Comparison of ENCODE assay signal across 14 mouse cellular contexts in genomic region chr5:64679996-64680625, GRCm38 (mm10).
DNase-seq lines count a peak whose midpoint lies in the region; ATAC-seq lines count a peak whose summit lies in the region.
"Had no signal": no experiment of that assay in that cellular context is flagged by ENCODE, and none has a peak within 500 bp of the region (broad histone marks: within the 10 kb centered on the region; RNA-seq: fewer than 3 reads in every experiment).

No protein-coding gene starts in this region.

- 79% methylated on average over 18 of the region's 18 CpGs for WGBS in hindbrain, embryonic 10.5 days
- 82% methylated on average over 18 of the region's 18 CpGs for WGBS in hindbrain, embryonic 16.5 days
- 67% methylated on average over 18 of the region's 18 CpGs for WGBS in embryonic facial prominence, embryonic 15.5 days
- 42% methylated on average over 18 of the region's 18 CpGs for WGBS in liver, embryonic 13.5 days (ENCODE audit: insufficient replicate concordance)

- H3K4me1 ChIP-seq in hindbrain, embryonic 10.5 days (replicated peaks) = peaks cover 7% of the 10 kb centered on the region; the same call in 1 of the 2 replicates
- H3K4me1 ChIP-seq in hindbrain, embryonic 16.5 days (ENCODE audit: control insufficient read depth, insufficient read depth, low read depth, low read length) = no peaks in the 10 kb centered on the region
- H3K4me1 ChIP-seq in embryonic facial prominence, embryonic 15.5 days = peaks cover 4% of the 10 kb centered on the region; the same call in 1 of the 2 replicates
- H3K4me1 ChIP-seq in liver, embryonic 13.5 days (replicated peaks) = peaks cover 43% of the 10 kb centered on the region
- H3K4me1 ChIP-seq: stomach, embryonic 15.5 days had no signal

- no peaks in the 10 kb centered on the region for H3K36me3 ChIP-seq in hindbrain, embryonic 10.5 days
- H3K36me3 ChIP-seq in hindbrain, embryonic 16.5 days (ENCODE audit: control insufficient read depth, insufficient read depth, low read length) = no peaks in the 10 kb centered on the region
- no peaks in the 10 kb centered on the region for H3K36me3 ChIP-seq in embryonic facial prominence, embryonic 15.5 days
- no peaks in the 10 kb centered on the region for H3K36me3 ChIP-seq in liver, embryonic 13.5 days
- H3K36me3 ChIP-seq: embryonic facial prominence, embryonic 13.5 days; stomach, embryonic 15.5 days had no signal

- no peaks in the 10 kb centered on the region for H3K27me3 ChIP-seq in hindbrain, embryonic 10.5 days (ENCODE audit: insufficient read depth, poor library complexity, severe bottlenecking)
- no peaks in the 10 kb centered on the region for H3K27me3 ChIP-seq in hindbrain, embryonic 16.5 days (replicated peaks; ENCODE audit: control insufficient read depth, insufficient read depth, low read length)
- no peaks in the 10 kb centered on the region for H3K27me3 ChIP-seq in embryonic facial prominence, embryonic 15.5 days
- peaks cover 4% of the 10 kb centered on the region; the same call in 1 of the 2 replicates for H3K27me3 ChIP-seq in liver, embryonic 13.5 days
- H3K27me3 ChIP-seq: embryonic facial prominence, embryonic 13.5 days; stomach, embryonic 15.5 days had no signal

- H3K9ac ChIP-seq in hindbrain, embryonic 16.5 days (ENCODE audit: low read depth, low read length) = no peak overlapping the region
- no peak overlapping the region for H3K9ac ChIP-seq in embryonic facial prominence, embryonic 15.5 days
- H3K9ac ChIP-seq in liver, embryonic 13.5 days = 0 out of 2 replicates have a peak overlapping the region, but pooled peaks have one; percentile 26
- H3K9ac ChIP-seq: embryonic facial prominence, embryonic 13.5 days; forebrain, postnatal 0 days; stomach, embryonic 15.5 days had no signal

- no peak for DNase-seq in hindbrain, embryonic 10.5 days (ENCODE audit: low spot score)
- DNase-seq in ES-CJ7 (ENCODE audit: low read depth, low spot score) = peak; percentile 77
- DNase-seq in liver, embryonic 13.5 days = no peak
- no peak for DNase-seq in cerebellum, adult 11 months
- no peak for DNase-seq in right cerebral cortex, adult 18-20 months
- DNase-seq in embryo, embryonic 10.5 days (ENCODE audit: low spot score) = no peak
- DNase-seq: cerebellum, adult 2 months; forebrain, postnatal 0 days had no signal

- H3K4me2 ChIP-seq in hindbrain, embryonic 16.5 days (ENCODE audit: low read length) = no peak overlapping the region
- H3K4me2 ChIP-seq in embryonic facial prominence, embryonic 15.5 days (replicated peaks) = no peak overlapping the region
- peak overlapping the region; percentile 24 for H3K4me2 ChIP-seq in liver, embryonic 13.5 days
- H3K4me2 ChIP-seq: embryonic facial prominence, embryonic 13.5 days; stomach, embryonic 15.5 days had no signal

- ATAC-seq in hindbrain, embryonic 16.5 days = no peak
- ATAC-seq in embryonic facial prominence, embryonic 15.5 days (ENCODE audit: insufficient number of reproducible peaks, low FRiP score, low TSS enrichment, low read depth) = no peak
- no peak for ATAC-seq in liver, embryonic 13.5 days (ENCODE audit: low read depth)
- ATAC-seq: forebrain, postnatal 0 days had no signal

- no peak overlapping the region for H3K4me3 ChIP-seq in hindbrain, embryonic 10.5 days
- no peak overlapping the region for H3K4me3 ChIP-seq in hindbrain, embryonic 16.5 days (ENCODE audit: low read length)
- no peak overlapping the region for H3K4me3 ChIP-seq in embryonic facial prominence, embryonic 15.5 days (replicated peaks)
- H3K4me3 ChIP-seq in liver, embryonic 13.5 days (replicated peaks) = no peak overlapping the region
- H3K4me3 ChIP-seq: embryonic facial prominence, embryonic 13.5 days; myocyte; stomach, embryonic 15.5 days had no signal

- H3K9me3 ChIP-seq in hindbrain, embryonic 10.5 days = no peaks in the 10 kb centered on the region
- no peaks in the 10 kb centered on the region for H3K9me3 ChIP-seq in hindbrain, embryonic 16.5 days (ENCODE audit: control insufficient read depth, low read length)
- no peaks in the 10 kb centered on the region for H3K9me3 ChIP-seq in embryonic facial prominence, embryonic 15.5 days (replicated peaks)
- H3K9me3 ChIP-seq in liver, embryonic 13.5 days (replicated peaks) = no peaks in the 10 kb centered on the region
- H3K9me3 ChIP-seq: embryonic facial prominence, embryonic 13.5 days; stomach, embryonic 15.5 days had no signal

- H3K27ac ChIP-seq in hindbrain, embryonic 10.5 days = peak overlapping the region; percentile 69
- no peak overlapping the region for H3K27ac ChIP-seq in hindbrain, embryonic 16.5 days (ENCODE audit: low read depth, low read length)
- 0 out of 2 replicates have a peak overlapping the region, but pooled peaks have one; percentile 22 for H3K27ac ChIP-seq in embryonic facial prominence, embryonic 15.5 days (replicated peaks)
- H3K27ac ChIP-seq in liver, embryonic 13.5 days = no peak overlapping the region
- H3K27ac ChIP-seq: embryonic facial prominence, embryonic 13.5 days; kidney, postnatal 0 days; stomach, embryonic 15.5 days had no signal

Comparison
In these comparisons a context has a peak if more than half of its experiments do, and no peak if none do; other contexts are left out.
1. H3K27ac ChIP-seq: peak in hindbrain, embryonic 10.5 days (single experiment) and embryonic facial prominence, embryonic 15.5 days (single experiment); none in hindbrain, embryonic 16.5 days (single experiment) and liver, embryonic 13.5 days (single experiment).